Mouse (Mus musculus) spleen, postnatal 10 days (tissue): ENCODE measurements at regions not wholly inside any gene's neighbourhood (a gene's known extent, or its start where the extent isn't known, plus 50 kb on each side); places are given as distances from the start of the nearest gene placed in this dataset.

Experiments
- DNase-seq, 2 experiments: peaks; one replicate each; pipeline ENCODE4 v3.0.0; 2021 to 2022; ENCODE audit warnings: low spot score in 2 of 2

GRCm38 (mm10) chr13:107540784-107541634, 503.2 kb upstream of the Smim15 start:
- no peak for DNase-seq

GRCm38 (mm10) chr13:107540305-107540704, 503.9 kb upstream of the Smim15 start:
- no peak for DNase-seq

GRCm38 (mm10) chr13:107539867-107540266, 504.4 kb upstream of the Smim15 start:
- no peak for DNase-seq

GRCm38 (mm10) chr13:107539326-107539725, 504.9 kb upstream of the Smim15 start:
- DNase-seq: no peak

GRCm38 (mm10) chr13:107535213-107535612, 509.0 kb upstream of the Smim15 start:
- no peak for DNase-seq

GRCm38 (mm10) chr13:107533323-107533722, 510.9 kb upstream of the Smim15 start:
- DNase-seq: no peak

- DNase-seq: no peak
Observed at GRCm38 (mm10) chr13:107531528-107531927, 509.6 kb upstream of the Kif2a start.

- DNase-seq: no peak
Observed at GRCm38 (mm10) chr13:107531026-107531425, 509.1 kb upstream of the Kif2a start.

GRCm38 (mm10) chr13:107530392-107530791, 508.5 kb upstream of the Kif2a start:
- DNase-seq: no peak

GRCm38 (mm10) chr13:107528724-107529456, 507.0 kb upstream of the Kif2a start:
- DNase-seq: no peak

- DNase-seq: no peak
Observed at GRCm38 (mm10) chr13:107522942-107523341, 501.0 kb upstream of the Kif2a start.

GRCm38 (mm10) chr13:107514236-107514635, 492.3 kb upstream of the Kif2a start:
- DNase-seq: no peak

- DNase-seq: no peak
Observed at GRCm38 (mm10) chr13:107513274-107514146, 491.6 kb upstream of the Kif2a start.

GRCm38 (mm10) chr13:107507336-107507735, 485.4 kb upstream of the Kif2a start:
- DNase-seq: no peak

- no peak for DNase-seq
Observed at GRCm38 (mm10) chr13:107506832-107507231, 484.9 kb upstream of the Kif2a start.

GRCm38 (mm10) chr13:107505318-107505717, 483.4 kb upstream of the Kif2a start:
- no peak for DNase-seq

- no peak for DNase-seq
Observed at GRCm38 (mm10) chr13:107502261-107502660, 480.3 kb upstream of the Kif2a start.

- DNase-seq: no peak
Observed at GRCm38 (mm10) chr13:107500776-107501489, 479.0 kb upstream of the Kif2a start.

GRCm38 (mm10) chr13:107499296-107499695, 477.4 kb upstream of the Kif2a start:
- DNase-seq: no peak

GRCm38 (mm10) chr13:107495161-107495732, 473.3 kb upstream of the Kif2a start:
- no peak for DNase-seq

GRCm38 (mm10) chr13:107493765-107494164, 471.8 kb upstream of the Kif2a start:
- peak in 1 of 2 experiments; percentile 32 for DNase-seq
